Mouse (Mus musculus) Muller cell, postnatal 12 days (primary cell): ENCODE data around the gene Tspan11.

ENCODE experiments used
- DNase-seq: peaks from one replicate; pipeline ENCODE4 v3.0.0-alpha.2; 2015; ENCODE audit errors: inconsistent ontology term

Tspan11 gene

GRCm38 (mm10) chr6:127989624-127990212 lies 102.3 kb downstream of the Tspan11 start:
- peak; percentile 85 for DNase-seq

- DNase-seq = peak; percentile 67
Measured at GRCm38 (mm10) chr6:127991509-127992176, 104.3 kb downstream of the Tspan11 start.

- no peak for DNase-seq
Measured at GRCm38 (mm10) chr6:127992993-127993392, 105.6 kb downstream of the Tspan11 start.

- no peak for DNase-seq
Measured at GRCm38 (mm10) chr6:127996928-127997327, 109.5 kb downstream of the Tspan11 start.

- no peak for DNase-seq
Measured at GRCm38 (mm10) chr6:127999118-127999517, 111.7 kb downstream of the Tspan11 start.

DNA sequence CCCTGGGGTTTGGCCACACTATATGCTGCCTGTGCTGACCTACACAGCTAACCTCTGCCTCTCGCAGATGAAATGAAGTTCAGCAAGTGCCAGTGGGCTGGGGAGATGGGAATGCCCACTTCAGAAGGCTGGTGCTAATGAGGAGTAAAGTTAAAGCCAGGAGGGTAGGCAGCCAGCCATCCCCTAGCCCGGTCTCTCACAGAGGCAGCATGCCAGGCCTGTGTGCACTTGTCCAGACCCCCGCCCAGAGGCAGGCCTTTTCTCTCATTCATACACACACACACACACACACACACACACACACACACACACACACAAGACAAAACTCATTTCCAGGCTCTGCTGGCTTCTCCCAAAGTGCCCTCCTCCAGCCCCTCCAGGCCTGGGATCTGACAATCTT lies 113.4 kb downstream of the Tspan11 start:
- no peak for DNase-seq

GRCm38 (mm10) chr6:128001587-128001986 lies 114.2 kb downstream of the Tspan11 start:
- no peak for DNase-seq

- no peak for DNase-seq
Measured at GRCm38 (mm10) chr6:128002104-128002503, 114.7 kb downstream of the Tspan11 start.

DNA sequence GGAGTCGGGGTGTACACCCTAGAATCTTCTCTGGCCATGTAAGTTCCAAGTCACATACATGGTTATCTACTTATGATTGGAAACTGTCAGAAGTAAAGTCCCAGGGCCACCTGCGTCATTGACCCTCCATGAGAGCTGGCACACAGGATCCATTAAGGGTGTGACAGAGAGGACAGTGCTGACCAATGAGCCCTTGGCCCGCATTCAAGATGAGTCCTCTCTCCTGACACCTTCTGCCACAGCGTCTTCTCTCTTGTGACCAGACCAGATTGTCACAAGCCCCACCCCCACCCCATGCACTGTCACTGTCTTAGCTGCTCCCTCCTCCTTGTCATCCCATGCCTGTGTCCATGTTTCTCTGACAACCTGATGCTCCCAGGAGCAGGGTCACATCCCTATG lies 115.3 kb downstream of the Tspan11 start:
- no peak for DNase-seq

DNA sequence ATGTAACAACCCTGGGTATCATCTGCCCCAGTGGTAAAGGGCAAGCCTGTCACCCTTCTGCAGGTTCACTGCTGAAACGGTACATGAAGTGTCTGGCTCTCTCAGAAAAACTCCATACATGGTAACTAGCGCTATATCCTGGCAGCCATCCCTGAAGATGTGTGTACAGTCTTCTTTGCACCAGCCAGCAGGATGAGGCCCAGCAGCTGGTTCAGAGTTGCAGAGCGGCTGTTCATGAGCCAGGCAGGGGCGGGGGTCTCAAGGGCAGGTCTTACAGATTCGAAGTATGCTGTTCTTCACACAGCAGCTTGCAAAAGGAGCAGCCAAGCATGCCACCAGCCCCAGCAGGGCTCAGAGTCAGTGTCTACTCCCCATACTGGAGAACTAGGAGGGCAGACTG lies 116.2 kb downstream of the Tspan11 start:
- no peak for DNase-seq
